In the genomic region with DNA sequence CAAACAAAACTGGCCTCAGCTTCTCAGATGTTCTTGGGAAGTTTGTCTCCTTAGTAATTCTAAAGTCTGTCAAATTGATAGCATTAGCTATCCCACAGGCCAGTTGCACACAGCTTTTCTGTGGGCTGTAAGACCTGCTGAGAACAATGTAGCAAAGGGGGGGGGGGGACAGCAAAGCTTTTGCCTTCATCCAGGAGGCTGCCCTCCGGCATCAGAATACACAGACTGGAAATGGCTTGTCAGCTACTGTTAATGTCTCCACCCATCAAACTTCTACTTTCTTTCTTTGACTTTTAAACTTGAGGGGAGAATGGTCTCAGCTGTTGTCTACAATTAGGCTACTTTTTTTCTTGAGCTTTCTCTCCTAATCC, we compare ENCODE assay signal across 8 mouse cellular contexts. TPM values are rescaled to one million over a fixed set of nuclear protein-coding genes. Genes with fewer than 3 reads are reported as not detected.
A peak's percentile ranks its signal among the peaks of the same experiment; 100 is the strongest.
DNase-seq lines count a peak whose midpoint lies in the region; ATAC-seq and TF ChIP-seq lines count a peak whose summit lies in the region.
"Had no signal": no experiment of that assay in that cellular context is flagged by ENCODE, and none has a peak within 500 bp of the region (broad histone marks: within the 10 kb centered on the region; RNA-seq: fewer than 3 reads in every experiment).

No protein-coding gene starts in this region.

- TF ChIP-seq POLR2A in testis, adult 2 months (IDR thresholded peaks at IDR 0.05; ENCODE audit: control insufficient read depth, low read depth, low read length) = no peak

- WGBS in hindbrain, embryonic 10.5 days = 80% methylated on average over 1 of the region's 1 CpGs
- WGBS in hindbrain, embryonic 11.5 days = 85% methylated on average over 1 of the region's 1 CpGs
- WGBS in intestine, embryonic 16.5 days = 57% methylated on average over 1 of the region's 1 CpGs

- H3K27ac ChIP-seq in hindbrain, embryonic 10.5 days = 0 out of 2 replicates have a peak overlapping the region, but pooled peaks have one; percentile 50
- H3K27ac ChIP-seq in hindbrain, embryonic 11.5 days (ENCODE audit: low read depth, low read length) = no peak overlapping the region
- H3K27ac ChIP-seq in testis, adult 2 months (ENCODE audit: control insufficient read depth, insufficient read depth, low read depth, low read length) = peak overlapping the region; percentile 32; the same call in 1 of the 2 replicates
- H3K27ac ChIP-seq in intestine, embryonic 16.5 days (ENCODE audit: low read length) = peak overlapping the region; percentile 81

- no peaks in the 10 kb centered on the region for H3K27me3 ChIP-seq in hindbrain, embryonic 10.5 days (ENCODE audit: insufficient read depth, poor library complexity, severe bottlenecking)
- no peaks in the 10 kb centered on the region for H3K27me3 ChIP-seq in hindbrain, embryonic 11.5 days (ENCODE audit: control insufficient read depth, insufficient read depth, low read length)
- H3K27me3 ChIP-seq in testis, adult 2 months (ENCODE audit: control insufficient read depth, insufficient read depth, low read length) = no peaks in the 10 kb centered on the region
- H3K27me3 ChIP-seq in intestine, embryonic 16.5 days (replicated peaks; ENCODE audit: control insufficient read depth, insufficient read depth, low read length) = no peaks in the 10 kb centered on the region
- H3K27me3 ChIP-seq: midbrain, embryonic 15.5 days had no signal

- TF ChIP-seq CTCF in testis, adult 2 months (IDR thresholded peaks at IDR 0.05; ENCODE audit: control insufficient read depth, insufficient read depth, insufficient replicate concordance, low read depth, low read length) = no peak

- 0 out of 2 replicates have a peak, but pooled peaks cover 2% of the 10 kb centered on the region for H3K36me3 ChIP-seq in hindbrain, embryonic 10.5 days
- H3K36me3 ChIP-seq in hindbrain, embryonic 11.5 days (ENCODE audit: control insufficient read depth, insufficient read depth, low read length) = no peaks in the 10 kb centered on the region
- H3K36me3 ChIP-seq in testis, adult 2 months (ENCODE audit: control insufficient read depth, insufficient read depth, low read length) = no peaks in the 10 kb centered on the region
- H3K36me3 ChIP-seq in intestine, embryonic 16.5 days (ENCODE audit: control insufficient read depth, insufficient read depth, low read length) = no peaks in the 10 kb centered on the region
- H3K36me3 ChIP-seq: midbrain, embryonic 15.5 days had no signal

- no peak overlapping the region for H3K9ac ChIP-seq in hindbrain, embryonic 11.5 days (ENCODE audit: low read depth, low read length)
- H3K9ac ChIP-seq in intestine, embryonic 16.5 days (ENCODE audit: low read depth, low read length) = no peak overlapping the region
- H3K9ac ChIP-seq: midbrain, embryonic 15.5 days had no signal

- no peak overlapping the region for H3K4me2 ChIP-seq in hindbrain, embryonic 11.5 days (replicated peaks; ENCODE audit: low read depth, low read length)
- H3K4me2 ChIP-seq in intestine, embryonic 16.5 days (ENCODE audit: low read depth, low read length) = 0 out of 2 replicates have a peak overlapping the region, but pooled peaks have one; percentile 30
- H3K4me2 ChIP-seq: midbrain, embryonic 15.5 days had no signal

- no peak for ATAC-seq in hindbrain, embryonic 11.5 days (ENCODE audit: low FRiP score)
- peak; percentile 29 for ATAC-seq in intestine, embryonic 16.5 days

- peaks cover 32% of the 10 kb centered on the region for H3K4me1 ChIP-seq in hindbrain, embryonic 10.5 days (replicated peaks)
- H3K4me1 ChIP-seq in hindbrain, embryonic 11.5 days (replicated peaks; ENCODE audit: control insufficient read depth, insufficient read depth, low read length) = no peaks in the 10 kb centered on the region
- peaks cover 10% of the 10 kb centered on the region for H3K4me1 ChIP-seq in testis, adult 2 months (ENCODE audit: control insufficient read depth, insufficient read depth, low read length)
- peaks cover 4% of the 10 kb centered on the region; the same call in 1 of the 2 replicates for H3K4me1 ChIP-seq in intestine, embryonic 16.5 days (ENCODE audit: control insufficient read depth, insufficient read depth, low read length)

- no peak for DNase-seq in hindbrain, embryonic 10.5 days (ENCODE audit: low spot score)
- no peak for DNase-seq in hindbrain, embryonic 11.5 days (ENCODE audit: low spot score)
- DNase-seq in testis, postnatal 14 days (ENCODE audit: low spot score) = no peak
- no peak for DNase-seq in thymus, postnatal 0 days (ENCODE audit: low spot score)
- no peak for DNase-seq in thymus, postnatal 10 days (ENCODE audit: low spot score in 2 of 2)

- peaks cover 3% of the 10 kb centered on the region; the same call in 1 of the 2 replicates for H3K9me3 ChIP-seq in hindbrain, embryonic 10.5 days
- H3K9me3 ChIP-seq in hindbrain, embryonic 11.5 days (ENCODE audit: control insufficient read depth, low read length) = no peaks in the 10 kb centered on the region
- no peaks in the 10 kb centered on the region for H3K9me3 ChIP-seq in intestine, embryonic 16.5 days (ENCODE audit: control insufficient read depth, low read length)
- H3K9me3 ChIP-seq: midbrain, embryonic 15.5 days had no signal

- H3K4me3 ChIP-seq in hindbrain, embryonic 10.5 days = no peak overlapping the region
- no peak overlapping the region for H3K4me3 ChIP-seq in hindbrain, embryonic 11.5 days (ENCODE audit: low read depth, low read length)
- H3K4me3 ChIP-seq in testis, adult 2 months (ENCODE audit: control insufficient read depth, low read depth, low read length) = no peak overlapping the region
- no peak overlapping the region for H3K4me3 ChIP-seq in intestine, embryonic 16.5 days (ENCODE audit: low read length)
- H3K4me3 ChIP-seq: midbrain, embryonic 15.5 days had no signal

RNA-seq across cellular contexts. Expression of a gene that starts 48.2 kb away (rescaled TPM):
- 0.42 TPM in 1 of 2 replicates, not detected in the other for polyA plus RNA-seq in hindbrain, embryonic 10.5 days (2016; fragmentation: Nextera tagmentation; extraction: Ambion mirVana)
- 0.09 TPM in 1 of 2 replicates, not detected in the other for polyA plus RNA-seq in hindbrain, embryonic 11.5 days (2014; fragmentation: Nextera tagmentation; extraction: Ambion mirVana)
- polyA plus RNA-seq in testis, adult 2 months (2012; rRNA removed) = 4.6 and 5.3 TPM in 2 replicates
- 49.8 and 61.7 TPM in 2 replicates for polyA plus RNA-seq in intestine, embryonic 16.5 days (2015; fragmentation: Nextera tagmentation; extraction: Ambion mirVana)
- 153 and 179 TPM in 2 replicates for polyA plus RNA-seq in thymus, postnatal 0 days (2015; fragmentation: Nextera tagmentation; extraction: Ambion mirVana)
